Mouse (Mus musculus) naive thymus-derived CD4-positive, alpha-beta T cell, adult 2 months (primary cell): ENCODE measurements at regions not wholly inside any gene's neighbourhood (a gene's known extent, or its start where the extent isn't known, plus 50 kb on each side); places are given as distances from the start of the nearest gene placed in this dataset.

Experiments
- DNase-seq: peaks from one replicate; pipeline ENCODE4 v3.0.0-alpha.2; 2011; ENCODE audit warnings: low read depth

GRCm38 (mm10) chr4:55619891-55620290 lies 87.6 kb upstream of the Klf4 start:
- DNase-seq, result no peak

DNA sequence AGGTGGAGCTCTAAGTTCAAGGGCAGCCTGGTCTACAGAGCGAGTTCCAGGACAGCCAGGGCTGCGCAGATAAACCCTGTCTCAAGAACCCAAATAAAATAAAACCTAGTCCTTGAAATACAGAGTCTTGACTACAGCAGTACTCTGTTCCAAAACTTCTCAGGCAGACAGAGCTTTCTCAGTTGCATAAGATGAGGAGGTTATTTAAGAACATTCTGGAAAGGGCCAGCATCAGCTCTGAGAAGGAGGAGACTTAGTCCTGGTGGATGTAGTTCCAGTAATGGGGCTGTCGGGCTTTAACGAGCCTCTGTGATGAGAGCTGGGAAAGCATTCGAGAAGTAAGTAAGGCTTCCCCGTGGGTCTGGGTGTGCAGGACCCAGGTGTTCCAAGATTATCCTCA lies 83.5 kb upstream of the Klf4 start:
- no peak for DNase-seq

DNA sequence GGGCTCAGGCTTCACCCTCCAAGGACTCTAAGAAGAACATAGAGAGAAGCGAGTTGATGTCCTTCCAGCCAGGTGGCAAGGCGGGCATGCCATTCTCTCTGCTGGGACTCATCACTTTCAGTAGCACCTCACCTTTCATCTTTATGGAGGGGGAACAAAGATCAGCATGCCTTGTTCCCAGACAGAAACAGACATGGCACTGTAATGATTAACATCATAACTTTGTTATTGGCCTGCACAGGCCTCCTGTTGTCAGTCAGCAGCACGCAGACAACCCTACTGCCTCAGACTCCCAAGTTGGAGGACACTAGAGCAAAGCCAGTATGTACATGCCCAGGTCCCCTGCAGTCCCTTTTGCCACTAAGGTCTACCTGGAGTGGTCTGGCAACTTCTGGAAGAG lies 81.3 kb upstream of the Klf4 start:
- DNase-seq, result no peak

DNA sequence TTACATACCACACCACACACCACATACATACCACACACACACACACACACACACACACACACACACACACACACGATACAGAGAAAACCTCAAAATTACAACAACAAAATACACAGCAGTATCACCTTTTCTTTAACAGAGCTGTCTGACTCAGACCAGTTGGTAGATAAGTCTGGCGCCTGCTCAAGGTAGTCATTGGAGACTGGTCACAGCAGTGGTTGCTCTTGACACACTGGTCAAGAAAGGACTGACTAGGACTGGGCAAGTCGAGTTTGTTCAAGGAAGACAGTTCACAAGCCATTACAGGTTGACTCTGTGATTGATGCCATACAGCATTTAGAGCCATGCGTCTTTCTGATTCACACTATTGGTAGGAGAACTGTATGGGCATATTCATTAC lies 78.7 kb upstream of the Klf4 start:
- DNase-seq, result no peak

DNA sequence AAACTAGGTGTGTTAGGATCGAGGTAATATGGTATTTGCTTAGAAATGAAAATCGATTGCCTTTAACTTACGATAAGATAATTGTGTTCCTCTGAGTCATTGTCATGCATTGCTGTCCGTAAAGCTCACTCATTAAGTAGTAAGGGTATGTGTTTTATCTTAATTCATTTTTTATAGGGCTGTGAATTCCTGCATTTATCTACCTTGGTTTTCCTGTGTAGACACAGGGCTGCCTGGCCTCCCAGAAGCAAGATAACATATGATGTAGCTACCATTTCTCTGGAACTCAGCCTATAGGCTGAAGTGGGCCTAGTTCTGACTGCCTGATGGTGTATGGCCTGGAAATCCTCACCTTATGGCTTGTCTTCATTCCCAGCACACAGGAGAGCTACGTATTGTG lies 76.9 kb upstream of the Klf4 start:
- no peak for DNase-seq

GRCm38 (mm10) chr4:55605541-55605940 lies 73.3 kb upstream of the Klf4 start:
- DNase-seq, result no peak

- no peak for DNase-seq
Observed at GRCm38 (mm10) chr4:55604915-55605314, 72.6 kb upstream of the Klf4 start.

DNA sequence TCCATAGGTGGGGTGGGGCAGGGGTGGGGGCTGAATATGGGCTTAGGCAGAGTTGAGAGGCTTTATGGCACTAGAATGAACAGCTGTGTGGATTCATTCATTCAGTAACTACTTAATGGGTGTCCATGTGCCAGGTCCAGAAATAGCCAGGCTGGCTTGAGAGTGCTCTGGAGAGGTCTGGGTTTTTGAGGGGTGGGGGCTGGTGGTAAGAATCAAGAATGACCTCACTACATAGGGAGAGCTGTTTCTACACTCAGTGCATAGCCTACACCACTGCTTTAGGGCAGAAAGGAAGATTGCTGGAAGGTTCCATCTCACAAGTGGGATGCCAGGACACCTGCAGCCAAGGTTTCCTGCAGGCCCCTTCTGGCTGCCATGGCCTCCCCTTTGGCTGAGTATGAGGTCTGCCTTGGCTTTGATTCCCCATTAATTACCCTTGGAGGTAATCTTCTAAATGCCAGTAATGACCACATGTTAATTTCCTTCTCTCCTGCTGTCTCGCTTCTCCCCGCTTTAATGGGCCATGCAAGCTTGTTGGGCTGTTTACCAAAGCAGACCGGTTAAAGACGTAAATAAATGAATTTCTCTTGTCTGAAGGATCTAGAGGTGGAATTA lies 71.7 kb upstream of the Klf4 start:
- DNase-seq, result no peak

- DNase-seq, result no peak
Observed at GRCm38 (mm10) chr4:55595203-55595602, 62.9 kb upstream of the Klf4 start.

GRCm38 (mm10) chr4:55594699-55595098 lies 62.4 kb upstream of the Klf4 start:
- no peak for DNase-seq

GRCm38 (mm10) chr4:55593132-55593531 lies 60.9 kb upstream of the Klf4 start:
- DNase-seq, result no peak

GRCm38 (mm10) chr4:55586212-55586611 lies 53.9 kb upstream of the Klf4 start:
- no peak for DNase-seq

- no peak for DNase-seq
Observed at GRCm38 (mm10) chr4:55583589-55583988, 51.3 kb upstream of the Klf4 start.
